Mouse (Mus musculus) heart, embryonic 14.5 days (tissue): ENCODE measurements around the gene Map3k5. TPM values are rescaled to one million over a fixed set of nuclear protein-coding genes. Genes with fewer than 3 reads are reported as not detected.

Experiments used
- ATAC-seq: fragments of 200-750 bp; cut with Nextera tagmentation; 2 replicates; pipeline ENCODE4 v1.8.0; 2017; ENCODE audit warnings: low read depth, moderate TSS enrichment; ENCODE audit not compliant: insufficient number of reproducible peaks, insufficient read depth, low FRiP score
- H3K27ac ChIP-seq, 2 experiments: fragments of 200-500 bp in 1 of 2; fragments of 300-500 bp in 1 of 2; sonication (generic) in 1 of 2; replicated peaks in 1 of 2; 2 replicates each; pipeline ENCODE4 v1.5.1; 2012 to 2014; ENCODE audit warnings: low read depth in 2 of 2, low read length in 2 of 2, control low read depth in 1 of 2, mild to moderate bottlenecking in 1 of 2, mixed read lengths in 1 of 2; ENCODE audit not compliant: control insufficient read depth in 1 of 2, insufficient read depth in 1 of 2
- H3K27me3 ChIP-seq: fragments of 300-500 bp; sonication (generic); 2 replicates; pipeline ENCODE4 v1.6.1; 2014; ENCODE audit warnings: mild to moderate bottlenecking, low read length, control low read depth; ENCODE audit not compliant: control insufficient read depth, insufficient read depth
- H3K36me3 ChIP-seq: fragments of 300-500 bp; sonication (generic); 2 replicates; pipeline ENCODE4 v1.6.1; 2014; ENCODE audit warnings: mild to moderate bottlenecking, control low read depth, low read length, mixed read lengths; ENCODE audit not compliant: control insufficient read depth, insufficient read depth
- H3K4me1 ChIP-seq, 2 experiments: fragments of 200-500 bp in 1 of 2; fragments of 300-500 bp in 1 of 2; sonication (generic) in 1 of 2; 2 replicates each; pipeline ENCODE4 v1.6.1; 2012 to 2014; ENCODE audit warnings: low read length in 2 of 2, control low read depth in 1 of 2, mixed read lengths in 1 of 2; ENCODE audit not compliant: control insufficient read depth in 2 of 2, insufficient read depth in 2 of 2
- H3K4me2 ChIP-seq: fragments of 300-500 bp; sonication (generic); 2 replicates; pipeline ENCODE4 v1.6.1; 2014; ENCODE audit warnings: mild to moderate bottlenecking, low read length
- H3K4me3 ChIP-seq, 2 experiments: fragments of 200-500 bp in 1 of 2; fragments of 300-500 bp in 1 of 2; sonication (generic) in 1 of 2; 2 replicates each; pipeline ENCODE4 v1.5.1; 2012 to 2014; ENCODE audit warnings: low read length in 2 of 2, mild to moderate bottlenecking in 2 of 2, control low read depth in 1 of 2, low read depth in 1 of 2, moderate library complexity in 1 of 2; ENCODE audit not compliant: control insufficient read depth in 1 of 2, insufficient read depth in 1 of 2
- H3K9ac ChIP-seq: fragments of 300-500 bp; sonication (generic); 2 replicates; pipeline ENCODE4 v1.6.1; 2014; ENCODE audit warnings: mild to moderate bottlenecking, low read length
- H3K9me3 ChIP-seq: fragments of 300-500 bp; sonication (generic); 2 replicates; pipeline ENCODE4 v1.6.1; 2016; ENCODE audit warnings: low read length, control low read depth; ENCODE audit not compliant: control insufficient read depth
- WGBS: fragments of 180-500 bp; shearing (Covaris S2); extraction: QIAGEN DNeasy Blood & Tissue Kit; methylation state at CpG from one replicate; pipeline ENCODE4 v1.1.7; 2014; 5-methylcytosine and 5-hydroxymethylcytosine counted together
- polyA plus RNA-seq: library from polyadenylated mRNA; unstranded; fragments of >200 nt; fragmentation: Nextera tagmentation; extraction: Ambion mirVana; gene quantifications from 2 replicates; pipeline ENCODE4 v1.2.1, GENCODE M21; 2014

The Map3k5 gene
- polyA plus RNA-seq, 1 experiment from 2014 or later = 4.5 TPM

- 86% methylated on average over 5 of the region's 5 CpGs for WGBS
- no peaks in the 10 kb centered on the region for H3K9me3 ChIP-seq
- no peak for ATAC-seq
- no peak overlapping the region for H3K9ac ChIP-seq
- no peaks in the 10 kb centered on the region for H3K27me3 ChIP-seq
- no peak overlapping the region for H3K4me2 ChIP-seq
- H3K4me1 ChIP-seq = no peaks in the 10 kb centered on the region
- no peak overlapping the region for H3K27ac ChIP-seq
- peaks cover 51% of the 10 kb centered on the region for H3K36me3 ChIP-seq
- no peak overlapping the region for H3K4me3 ChIP-seq
Measured at GRCm38 (mm10) chr10:20111508-20111907, 177.2 kb downstream of the Map3k5 start.

- Histone ChIP-seq H3K36me3 (peaks cover 49% of the 10 kb centered on the region), H3K9me3 (no peaks in the 10 kb centered on the region), H3K4me2 (no peak overlapping the region), H3K4me3 (no peak overlapping the region), H3K27ac (no peak overlapping the region), H3K9ac (no peak overlapping the region), H3K27me3 (no peaks in the 10 kb centered on the region), H3K4me1 (no peaks in the 10 kb centered on the region)
- ATAC-seq = no peak
- WGBS = 83% methylated on average over 18 of the region's 18 CpGs
Measured at GRCm38 (mm10) chr10:20112026-20112973, 178.0 kb downstream of the Map3k5 start.

- Histone ChIP-seq H3K36me3 (peaks cover 37% of the 10 kb centered on the region), H3K27me3 (no peaks in the 10 kb centered on the region), H3K4me1 (no peaks in the 10 kb centered on the region), H3K9ac (no peak overlapping the region), H3K27ac (no peak overlapping the region), H3K9me3 (no peaks in the 10 kb centered on the region), H3K4me3 (no peak overlapping the region), H3K4me2 (no peak overlapping the region)
- no peak for ATAC-seq
- 92% methylated on average over 15 of the region's 15 CpGs for WGBS
Measured at GRCm38 (mm10) chr10:20119504-20120425, 185.5 kb downstream of the Map3k5 start.

- ATAC-seq = no peak
- 90% methylated on average over 4 of the region's 4 CpGs for WGBS
- H3K27me3 ChIP-seq = no peaks in the 10 kb centered on the region
- no peak overlapping the region for H3K27ac ChIP-seq
- no peak overlapping the region for H3K4me2 ChIP-seq
- no peaks in the 10 kb centered on the region for H3K9me3 ChIP-seq
- peaks cover 45% of the 10 kb centered on the region for H3K36me3 ChIP-seq
- H3K4me1 ChIP-seq = no peaks in the 10 kb centered on the region
- H3K9ac ChIP-seq = no peak overlapping the region
- no peak overlapping the region for H3K4me3 ChIP-seq
Measured at GRCm38 (mm10) chr10:20121981-20122380, 187.7 kb downstream of the Map3k5 start.

- Histone ChIP-seq H3K27ac (no peak overlapping the region), H3K27me3 (no peaks in the 10 kb centered on the region), H3K9me3 (no peaks in the 10 kb centered on the region), H3K36me3 (peaks cover 55% of the 10 kb centered on the region), H3K9ac (no peak overlapping the region), H3K4me2 (no peak overlapping the region), H3K4me3 (no peak overlapping the region), H3K4me1 (no peaks in the 10 kb centered on the region)
- no peak for ATAC-seq
- WGBS = 40% methylated on average over 9 of the region's 9 CpGs
Measured at GRCm38 (mm10) chr10:20123401-20123800, 189.1 kb downstream of the Map3k5 start.

- Histone ChIP-seq H3K4me2 (no peak overlapping the region), H3K36me3 (peaks cover 50% of the 10 kb centered on the region), H3K4me3 (no peak overlapping the region), H3K9me3 (no peaks in the 10 kb centered on the region), H3K27ac (no peak overlapping the region), H3K4me1 (no peaks in the 10 kb centered on the region), H3K27me3 (no peaks in the 10 kb centered on the region), H3K9ac (no peak overlapping the region)
- 86% methylated on average over 12 of the region's 12 CpGs for WGBS
- no peak for ATAC-seq
Measured at GRCm38 (mm10) chr10:20124576-20124975, 190.3 kb downstream of the Map3k5 start.

GRCm38 (mm10) chr10:20125226-20125625 is 191.0 kb downstream of the Map3k5 start:
- H3K27ac ChIP-seq = no peak overlapping the region
- H3K4me1 ChIP-seq = no peaks in the 10 kb centered on the region
- H3K9ac ChIP-seq = no peak overlapping the region
- no peaks in the 10 kb centered on the region for H3K9me3 ChIP-seq
- H3K27me3 ChIP-seq = no peaks in the 10 kb centered on the region
- ATAC-seq = no peak
- H3K36me3 ChIP-seq = peaks cover 43% of the 10 kb centered on the region
- no peak overlapping the region for H3K4me3 ChIP-seq
- H3K4me2 ChIP-seq = no peak overlapping the region
- WGBS = 47% methylated on average over 4 of the region's 4 CpGs
